Mouse (Mus musculus): ENCODE measurements around the gene Ubfd1.

DNA sequence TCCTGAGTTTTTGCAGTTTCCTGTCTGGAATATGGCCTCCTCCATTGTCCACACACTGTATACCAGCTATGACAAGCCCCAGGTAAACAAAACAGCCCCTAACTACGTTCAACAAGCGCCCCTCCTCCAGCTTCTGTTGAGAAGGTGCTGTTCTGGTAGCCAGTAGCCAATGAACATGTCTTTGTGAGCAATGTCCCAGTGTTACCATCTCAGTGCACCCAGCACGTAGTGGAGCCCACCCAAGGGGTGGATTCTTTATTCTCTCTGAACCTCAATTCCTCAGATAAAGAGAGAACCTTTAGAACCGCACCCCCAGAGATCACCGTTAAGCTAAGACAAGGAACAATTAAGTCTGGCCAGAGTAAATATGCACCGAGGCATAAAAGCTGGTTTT lies 46.7 kb upstream of the Ubfd1 start:
- no peak for TF ChIP-seq FLI1 (IDR thresholded peaks at IDR 0.05; ENCODE audit: low read length)
- no peak for TF ChIP-seq GATA1 (IDR thresholded peaks at IDR 0.05; ENCODE audit: borderline replicate concordance, low read length)

Measured in megakaryocyte, embryonic 14.5 days (primary cell).